Mouse (Mus musculus): Measurements from ENCODE around the gene Col26a1. TPM values are rescaled to one million over a fixed set of nuclear protein-coding genes. Genes with fewer than 3 reads are reported as not detected.

Gene Col26a1
- total RNA-seq (2014; rRNA removed) (39.9 and 43.7 TPM in 2 replicates), polyA plus RNA-seq (2015; fragmentation: Nextera tagmentation; extraction: Ambion mirVana) (24.3 and 27.1 TPM in 2 replicates)

DNA sequence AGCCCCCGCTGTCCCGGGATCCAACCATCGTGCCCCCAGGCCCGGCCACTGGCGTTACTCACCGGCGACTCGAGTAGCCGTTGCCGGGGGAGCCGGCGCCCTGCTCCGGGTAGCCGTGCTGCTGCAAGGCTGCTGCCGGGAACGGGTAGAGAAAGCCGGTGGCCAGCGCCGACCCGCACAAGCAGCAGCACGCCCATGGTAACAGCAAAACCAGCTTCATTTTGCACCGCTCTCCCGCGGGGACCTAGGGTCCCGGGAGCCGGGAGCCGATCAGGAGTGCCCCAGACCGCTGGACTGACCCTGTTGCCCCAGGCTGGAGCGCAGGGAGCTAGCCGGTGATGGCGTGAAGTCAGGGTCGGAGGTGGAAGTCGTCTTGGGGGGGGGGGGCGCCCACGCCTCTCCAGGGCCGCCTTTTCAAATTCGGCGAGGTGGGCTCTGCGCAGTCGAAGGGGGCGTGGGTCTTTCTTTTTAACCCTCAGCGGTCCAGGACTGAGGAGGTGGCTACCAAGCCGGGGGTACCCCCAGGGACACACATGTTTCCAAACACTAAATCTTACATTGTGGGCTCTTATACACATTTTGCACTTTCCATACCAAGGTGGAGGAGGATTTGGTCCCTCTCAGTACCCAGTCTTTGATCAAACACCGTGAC, at the start of gene Col26a1:
Gene Col26a1 (minus strand): TSS at position 422 of the 652 bp plus-strand sequence.
- no peaks in the 10 kb centered on the region for H3K9me3 ChIP-seq (ENCODE audit: low read length)
- no peaks in the 10 kb centered on the region for H3K36me3 ChIP-seq (ENCODE audit: insufficient read depth)
- TF ChIP-seq CTCF (IDR thresholded peaks at IDR 0.05; ENCODE audit: low read depth), result no peak
- H3K27ac ChIP-seq (ENCODE audit: low read depth, low read length), result no peak within 1 kb of the TSS
- H3K4me2 ChIP-seq (ENCODE audit: low read depth), result peak within 1 kb of the TSS; percentile 96
- peak within 1 kb of the TSS; percentile 68 for H3K9ac ChIP-seq
- peak within 1 kb of the TSS; percentile 52 for H3K4me3 ChIP-seq (ENCODE audit: low read depth, low read length)
- ATAC-seq (peak; percentile 62), DNase-seq (peak; percentile 51)
- peaks cover 15% of the 10 kb centered on the region for H3K27me3 ChIP-seq (ENCODE audit: insufficient read depth, low read length)
- peaks cover 6% of the 10 kb centered on the region; the same call in 1 of the 2 replicates for H3K4me1 ChIP-seq (ENCODE audit: insufficient read depth)
- 2% methylated on average over 44 of the region's 44 CpGs for WGBS

GRCm38 (mm10) chr5:136931896-136932295, 48.9 kb upstream of the Col26a1 start:
- ATAC-seq (no peak), DNase-seq (no peak)
- Histone ChIP-seq H3K9me3 (ENCODE audit: low read length) (no peaks in the 10 kb centered on the region), H3K4me1 (ENCODE audit: insufficient read depth) (no peaks in the 10 kb centered on the region), H3K4me3 (ENCODE audit: low read depth, low read length) (no peak overlapping the region), H3K4me2 (ENCODE audit: low read depth) (no peak overlapping the region), H3K36me3 (ENCODE audit: insufficient read depth) (no peaks in the 10 kb centered on the region; the same call in 1 of the 2 replicates), H3K27me3 (ENCODE audit: insufficient read depth, low read length) (no peaks in the 10 kb centered on the region), H3K27ac (ENCODE audit: low read depth, low read length) (no peak overlapping the region), H3K9ac (no peak overlapping the region)
- 84% methylated on average over 14 of the region's 14 CpGs for WGBS
- TF ChIP-seq CTCF (IDR thresholded peaks at IDR 0.05; ENCODE audit: low read depth), result no peak

- H3K27ac ChIP-seq (ENCODE audit: low read depth, low read length), result no peak overlapping the region
- peak; percentile 90 for ATAC-seq
- WGBS, result 20% methylated on average over 4 of the region's 4 CpGs
Measured at GRCm38 (mm10) chr5:136929073-136929472, 46.1 kb upstream of the Col26a1 start.

GRCm38 (mm10) chr5:136923751-136924478, 40.9 kb upstream of the Col26a1 start:
- ATAC-seq, result no peak
- H3K9me3 ChIP-seq (ENCODE audit: low read length), result no peaks in the 10 kb centered on the region
- 82% methylated on average over 7 of the region's 7 CpGs for WGBS

More at GRCm38 (mm10) chr5:136929073-136929472, 46.1 kb upstream of the Col26a1 start:
- Histone ChIP-seq H3K9me3 (ENCODE audit: low read length) (no peaks in the 10 kb centered on the region), H3K27me3 (ENCODE audit: insufficient read depth, low read length) (no peaks in the 10 kb centered on the region), H3K36me3 (ENCODE audit: insufficient read depth) (peaks cover 4% of the 10 kb centered on the region; the same call in 1 of the 2 replicates), H3K4me2 (ENCODE audit: low read depth) (no peak overlapping the region), H3K4me1 (ENCODE audit: insufficient read depth) (no peaks in the 10 kb centered on the region), H3K4me3 (ENCODE audit: low read depth, low read length) (no peak overlapping the region), H3K9ac (no peak overlapping the region)
- peak; percentile 97 for TF ChIP-seq CTCF (IDR thresholded peaks at IDR 0.05; ENCODE audit: low read depth)
- peak; percentile 92 for DNase-seq

GRCm38 (mm10) chr5:136922830-136923229, 39.8 kb upstream of the Col26a1 start:
- Histone ChIP-seq H3K9ac (no peak overlapping the region), H3K27ac (ENCODE audit: low read depth, low read length) (no peak overlapping the region), H3K27me3 (ENCODE audit: insufficient read depth, low read length) (no peaks in the 10 kb centered on the region), H3K4me2 (ENCODE audit: low read depth) (no peak overlapping the region), H3K4me1 (ENCODE audit: insufficient read depth) (peaks cover 4% of the 10 kb centered on the region; the same call in 1 of the 2 replicates), H3K36me3 (ENCODE audit: insufficient read depth) (0 out of 2 replicates have a peak, but pooled peaks cover 4% of the 10 kb centered on the region), H3K9me3 (ENCODE audit: low read length) (no peaks in the 10 kb centered on the region), H3K4me3 (ENCODE audit: low read depth, low read length) (no peak overlapping the region)
- DNase-seq (no peak), ATAC-seq (no peak)
- no peak for TF ChIP-seq CTCF (IDR thresholded peaks at IDR 0.05; ENCODE audit: low read depth)
- WGBS, result 84% methylated on average over 9 of the region's 9 CpGs

More at GRCm38 (mm10) chr5:136923751-136924478, 40.9 kb upstream of the Col26a1 start:
- 0 out of 2 replicates have a peak, but pooled peaks cover 4% of the 10 kb centered on the region for H3K36me3 ChIP-seq (ENCODE audit: insufficient read depth)
- peaks cover 4% of the 10 kb centered on the region; the same call in 1 of the 2 replicates for H3K4me1 ChIP-seq (ENCODE audit: insufficient read depth)
- no peak for TF ChIP-seq CTCF (IDR thresholded peaks at IDR 0.05; ENCODE audit: low read depth)
- no peak for DNase-seq
- H3K4me3 ChIP-seq (ENCODE audit: low read depth, low read length), result no peak overlapping the region
- no peak overlapping the region for H3K9ac ChIP-seq
- no peaks in the 10 kb centered on the region for H3K27me3 ChIP-seq (ENCODE audit: insufficient read depth, low read length)
- H3K27ac ChIP-seq (ENCODE audit: low read depth, low read length), result no peak overlapping the region
- H3K4me2 ChIP-seq (ENCODE audit: low read depth), result no peak overlapping the region

DNA sequence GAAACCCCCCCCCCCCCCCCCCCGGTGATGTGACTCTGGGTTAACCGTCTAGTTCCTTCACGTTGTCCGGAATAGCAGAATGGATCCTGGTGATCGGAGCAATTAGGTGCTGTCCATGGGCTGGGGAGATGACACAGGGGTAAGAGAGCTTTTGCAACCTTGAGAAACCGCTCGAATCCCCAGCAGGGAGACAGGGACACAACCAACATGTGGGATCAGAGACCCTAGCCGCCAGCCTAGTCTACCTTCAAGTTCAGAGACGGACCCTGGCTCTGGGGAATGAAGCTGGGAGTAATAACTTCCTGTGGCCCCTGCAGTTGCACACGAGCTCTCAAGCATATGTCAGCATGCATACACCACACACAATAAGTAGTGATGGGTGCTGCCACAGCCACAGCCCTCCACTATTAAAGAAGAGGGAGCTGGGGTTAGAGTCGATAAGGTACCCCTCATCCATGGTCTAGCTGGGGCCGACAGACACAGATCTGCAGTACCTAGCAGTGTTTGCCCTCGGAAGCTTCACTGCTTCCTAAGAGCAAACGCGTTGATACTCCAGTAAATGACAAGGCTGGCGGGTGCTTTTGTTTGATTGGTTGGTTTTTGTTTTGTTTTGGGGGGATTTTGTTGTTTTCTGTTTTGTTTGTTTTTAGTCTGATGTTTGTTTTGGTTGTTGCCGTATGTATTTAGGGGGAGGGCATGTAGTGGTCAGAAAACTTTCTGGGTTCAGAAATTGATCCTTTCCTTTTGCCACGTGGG, 36.7 kb upstream of the Col26a1 start:
- no peak for TF ChIP-seq CTCF (IDR thresholded peaks at IDR 0.05; ENCODE audit: low read depth)
- H3K4me2 ChIP-seq (ENCODE audit: low read depth), result peak overlapping the region; percentile 70
- peak overlapping the region; percentile 66 for H3K9ac ChIP-seq
- H3K4me3 ChIP-seq (ENCODE audit: low read depth, low read length), result peak overlapping the region; percentile 65
- 18% methylated on average over 18 of the region's 18 CpGs for WGBS
- no peaks in the 10 kb centered on the region for H3K27me3 ChIP-seq (ENCODE audit: insufficient read depth, low read length)
- no peaks in the 10 kb centered on the region for H3K9me3 ChIP-seq (ENCODE audit: low read length)
- ATAC-seq, result no peak; the same call in 1 of the 2 replicates
- peak; percentile 24 for DNase-seq
- H3K27ac ChIP-seq (ENCODE audit: low read depth, low read length), result no peak overlapping the region; the same call in 1 of the 2 replicates
- H3K4me1 ChIP-seq (ENCODE audit: insufficient read depth), result peaks cover 4% of the 10 kb centered on the region; the same call in 1 of the 2 replicates
- 0 out of 2 replicates have a peak, but pooled peaks cover under 1% of the 10 kb centered on the region for H3K36me3 ChIP-seq (ENCODE audit: insufficient read depth)
